Mouse (Mus musculus) hindbrain, embryonic 11.5 days (tissue): ENCODE data around the gene Il20ra. TPM values are rescaled to one million over a fixed set of nuclear protein-coding genes. Genes with fewer than 3 reads are reported as not detected.

Experiments
- ATAC-seq: fragments of 200-750 bp; cut with Nextera tagmentation; 2 replicates; pipeline ENCODE4 v1.8.0; 2017; ENCODE audit warnings: mild to moderate bottlenecking, moderate TSS enrichment, moderate library complexity; ENCODE audit not compliant: low FRiP score
- DNase-seq: peaks from one replicate; pipeline ENCODE4 v3.0.0-alpha.2; 2015; ENCODE audit warnings: low spot score
- H3K27ac ChIP-seq: fragments of 300-500 bp; sonication (generic); 2 replicates; pipeline ENCODE4 v1.5.1; 2014; ENCODE audit warnings: mild to moderate bottlenecking, low read depth, low read length
- H3K27me3 ChIP-seq: fragments of 300-500 bp; sonication (generic); 2 replicates; pipeline ENCODE4 v1.6.1; 2014; ENCODE audit warnings: mild to moderate bottlenecking, low read length, moderate library complexity, mixed read lengths; ENCODE audit not compliant: control insufficient read depth, insufficient read depth
- H3K36me3 ChIP-seq: fragments of 300-500 bp; sonication (generic); 2 replicates; pipeline ENCODE4 v1.6.1; 2014; ENCODE audit warnings: mild to moderate bottlenecking, low read length, moderate library complexity, mixed read lengths; ENCODE audit not compliant: control insufficient read depth, insufficient read depth
- H3K4me1 ChIP-seq: fragments of 300-500 bp; sonication (generic); replicated peaks from 2 replicates; pipeline ENCODE4 v1.6.1; 2014; ENCODE audit warnings: low read length, mixed read lengths; ENCODE audit not compliant: control insufficient read depth, insufficient read depth
- H3K4me2 ChIP-seq: fragments of 300-500 bp; sonication (generic); replicated peaks from 2 replicates; pipeline ENCODE4 v1.6.1; 2014; ENCODE audit warnings: mild to moderate bottlenecking, low read depth, low read length
- H3K4me3 ChIP-seq: fragments of 300-500 bp; sonication (generic); 2 replicates; pipeline ENCODE4 v1.5.1; 2014; ENCODE audit warnings: low read depth, low read length
- H3K9ac ChIP-seq: fragments of 300-500 bp; sonication (generic); 2 replicates; pipeline ENCODE4 v1.6.1; 2014; ENCODE audit warnings: low read depth, low read length
- H3K9me3 ChIP-seq: fragments of 300-500 bp; sonication (generic); 2 replicates; pipeline ENCODE4 v1.6.1; 2016; ENCODE audit warnings: low read length; ENCODE audit not compliant: control insufficient read depth
- WGBS: fragments of 180-500 bp; shearing (Covaris S2); extraction: QIAGEN DNeasy Blood & Tissue Kit; methylation state at CpG from one replicate; pipeline ENCODE4 v1.1.7; 2014; 5-methylcytosine and 5-hydroxymethylcytosine counted together
- polyA plus RNA-seq: library from polyadenylated mRNA; unstranded; fragments of >200 nt; fragmentation: Nextera tagmentation; extraction: Ambion mirVana; gene quantifications from 2 replicates; pipeline ENCODE4 v1.2.1, GENCODE M21; 2014

The Il20ra gene
- polyA plus RNA-seq, 1 experiment from 2014 or later: not detected

DNA sequence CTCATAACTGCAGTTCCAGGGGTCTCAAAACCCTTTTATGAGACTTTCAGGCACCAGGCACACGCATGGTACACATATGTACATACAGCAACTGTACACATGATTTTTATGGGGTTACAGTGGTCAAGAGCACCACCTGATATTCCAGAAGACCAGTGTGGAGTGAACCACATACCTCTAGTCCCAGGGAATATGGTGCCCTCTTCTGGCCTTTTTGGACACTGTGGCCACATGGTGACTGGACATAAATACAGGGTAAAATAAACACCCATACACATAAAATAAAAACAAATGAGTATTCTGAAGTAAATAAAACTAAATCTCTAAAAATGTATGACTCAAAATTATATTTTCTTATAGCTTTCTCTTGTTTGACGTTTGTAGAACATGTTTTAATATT lies 18.7 kb upstream of the Il20ra start:
- Histone ChIP-seq H3K4me1 (no peaks in the 10 kb centered on the region), H3K4me2 (no peak overlapping the region), H3K4me3 (no peak overlapping the region), H3K27ac (no peak overlapping the region), H3K27me3 (no peaks in the 10 kb centered on the region), H3K9ac (no peak overlapping the region), H3K36me3 (no peaks in the 10 kb centered on the region), H3K9me3 (no peaks in the 10 kb centered on the region)
- WGBS: 66% methylated on average over 2 of the region's 2 CpGs
- ATAC-seq (no peak), DNase-seq (peak; percentile 31)

DNA sequence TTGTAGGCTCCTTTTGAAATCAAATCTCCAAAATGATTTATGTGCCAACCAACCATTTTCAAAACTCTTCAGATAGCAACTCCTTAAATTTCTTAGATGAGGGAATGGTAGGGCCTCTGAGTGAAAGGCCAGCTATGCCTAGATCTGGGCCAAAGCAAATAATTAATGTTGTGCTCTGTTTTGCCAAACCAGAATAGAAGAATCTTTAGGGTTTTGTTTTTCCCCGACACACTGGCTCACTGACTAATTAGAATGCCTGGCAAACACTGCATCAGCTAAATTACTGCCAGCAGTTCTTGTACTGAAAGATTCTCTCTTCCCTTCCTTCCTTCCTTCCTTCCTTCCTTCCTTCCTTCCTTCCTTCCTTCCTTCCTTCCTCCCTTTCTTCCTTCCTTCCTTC lies 13.0 kb upstream of the Il20ra start:
- Histone ChIP-seq H3K4me1 (no peaks in the 10 kb centered on the region), H3K9me3 (no peaks in the 10 kb centered on the region), H3K4me3 (no peak overlapping the region), H3K27ac (no peak overlapping the region), H3K4me2 (no peak overlapping the region), H3K36me3 (no peaks in the 10 kb centered on the region), H3K9ac (no peak overlapping the region), H3K27me3 (no peaks in the 10 kb centered on the region)
- 76% methylated on average over 1 of the region's 1 CpGs for WGBS
- ATAC-seq (no peak), DNase-seq (no peak)

DNA sequence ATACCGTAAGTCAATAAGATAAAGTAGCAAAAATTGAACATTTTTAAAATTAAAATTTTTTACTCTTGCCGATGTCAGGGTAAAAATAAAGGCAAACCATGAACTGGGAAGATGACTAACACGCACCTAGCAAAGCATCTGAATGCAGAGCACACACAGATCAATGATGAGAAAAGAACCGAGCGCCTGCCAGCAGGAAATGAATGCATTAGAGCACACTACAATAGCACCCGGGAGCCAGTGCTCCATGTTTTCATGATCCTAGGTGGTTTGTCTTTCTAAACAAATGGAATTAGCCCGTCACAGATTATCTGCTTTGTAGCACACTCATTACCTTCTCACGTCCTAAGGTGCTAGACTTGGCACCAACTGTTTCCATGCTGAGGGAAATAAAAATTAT lies 7.9 kb upstream of the Il20ra start:
- DNase-seq: no peak
- WGBS: 62% methylated on average over 8 of the region's 8 CpGs
- H3K4me3 ChIP-seq: no peak overlapping the region

DNA sequence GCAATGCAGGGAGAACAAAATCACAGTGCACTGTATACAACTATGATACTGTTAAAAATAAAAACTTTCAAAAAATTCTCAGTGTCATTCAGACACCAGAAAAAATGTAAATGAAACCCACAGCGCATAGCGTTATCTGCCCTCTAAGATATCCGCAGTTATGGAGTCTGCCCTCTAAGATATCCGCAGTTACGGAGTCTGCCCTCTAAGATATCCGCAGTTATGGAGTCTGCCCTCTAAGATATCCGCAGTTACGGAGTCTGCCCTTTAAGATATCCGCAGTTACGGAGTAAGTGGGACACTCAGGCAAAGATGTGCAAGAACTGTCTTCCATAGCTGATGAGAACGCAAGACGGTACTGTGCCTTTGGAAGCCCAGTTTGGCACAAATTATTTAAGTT lies 4.6 kb upstream of the Il20ra start:
- DNase-seq (no peak), ATAC-seq (no peak)
- Histone ChIP-seq H3K27me3 (peaks cover 3% of the 10 kb centered on the region; the same call in 1 of the 2 replicates), H3K4me3 (no peak overlapping the region), H3K4me1 (no peaks in the 10 kb centered on the region), H3K4me2 (no peak overlapping the region), H3K27ac (no peak overlapping the region), H3K9me3 (no peaks in the 10 kb centered on the region), H3K36me3 (no peaks in the 10 kb centered on the region), H3K9ac (no peak overlapping the region)
- 71% methylated on average over 12 of the region's 12 CpGs for WGBS

More for the DNA sequence above, 7.9 kb upstream of the Il20ra start:
- ATAC-seq: no peak
- Histone ChIP-seq H3K4me1 (no peaks in the 10 kb centered on the region), H3K9ac (no peak overlapping the region), H3K9me3 (no peaks in the 10 kb centered on the region), H3K27me3 (no peaks in the 10 kb centered on the region), H3K4me2 (no peak overlapping the region), H3K27ac (no peak overlapping the region), H3K36me3 (no peaks in the 10 kb centered on the region)

DNA sequence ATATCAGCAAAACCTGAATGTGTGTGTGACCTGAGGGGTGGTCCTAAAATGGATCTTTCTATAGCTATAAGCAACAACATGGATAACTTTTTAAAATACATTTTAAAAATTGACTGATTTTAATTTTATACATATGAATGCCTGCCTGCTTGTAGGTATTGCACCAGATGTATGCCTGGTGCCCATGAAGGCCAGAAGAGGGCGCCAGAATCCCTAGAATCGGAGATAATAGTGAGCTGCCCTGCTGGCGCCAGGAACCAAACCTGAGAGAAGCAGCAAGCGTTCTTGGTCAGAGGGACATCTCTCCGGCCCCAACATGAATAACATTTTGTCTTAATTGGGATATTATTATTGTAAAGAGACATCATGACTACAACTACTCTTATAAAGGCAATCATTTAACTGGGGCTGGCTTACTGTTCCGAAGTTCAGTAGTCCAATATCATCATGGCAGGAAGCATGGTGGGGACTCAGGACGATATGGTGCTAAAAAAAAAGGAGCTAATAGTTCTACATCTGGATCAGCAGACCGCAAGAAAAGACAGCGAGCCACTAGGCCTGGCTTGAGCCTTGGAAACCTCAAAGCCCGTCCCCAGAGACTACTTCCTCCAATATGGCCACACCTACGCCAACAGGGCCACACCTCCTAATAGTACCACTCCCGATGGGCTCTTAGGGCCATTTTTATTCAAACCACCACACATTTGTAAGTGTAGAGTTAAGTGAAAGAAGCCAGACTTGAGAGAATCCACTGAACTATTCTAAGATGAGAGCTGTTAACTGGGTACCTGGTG lies 3.9 kb upstream of the Il20ra start:
- no peak overlapping the region for H3K4me2 ChIP-seq
- no peak for ATAC-seq
- 56% methylated on average over 12 of the region's 12 CpGs for WGBS
- H3K4me3 ChIP-seq: no peak overlapping the region
- no peak overlapping the region for H3K9ac ChIP-seq
- H3K9me3 ChIP-seq: no peaks in the 10 kb centered on the region
- no peaks in the 10 kb centered on the region for H3K4me1 ChIP-seq
- H3K36me3 ChIP-seq: no peaks in the 10 kb centered on the region
- no peak overlapping the region for H3K27ac ChIP-seq
- peaks cover 4% of the 10 kb centered on the region; the same call in 1 of the 2 replicates for H3K27me3 ChIP-seq
- peak; percentile 68 for DNase-seq

DNA sequence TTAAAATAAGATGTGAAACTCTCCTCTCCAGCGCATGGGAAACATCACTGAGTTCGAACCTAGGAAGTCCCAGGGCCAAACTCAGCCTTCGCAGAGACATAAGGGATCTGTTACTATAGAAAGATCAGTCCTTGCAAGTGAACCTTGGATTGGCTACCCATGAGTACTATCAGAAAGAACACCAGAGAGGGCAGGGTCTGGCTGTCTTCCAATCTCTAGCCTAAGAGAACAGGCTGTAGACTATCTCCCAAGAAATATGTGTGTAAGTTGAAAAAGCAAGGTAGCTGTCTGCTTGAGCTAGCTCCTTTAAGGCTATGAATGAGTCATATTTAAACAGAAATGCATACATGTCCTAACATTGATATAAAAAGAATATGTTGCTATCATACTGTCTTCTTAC lies 1.4 kb upstream of the Il20ra start:
- Histone ChIP-seq H3K4me2 (no peak overlapping the region), H3K27ac (no peak overlapping the region), H3K4me3 (no peak overlapping the region), H3K9ac (no peak overlapping the region), H3K9me3 (no peaks in the 10 kb centered on the region), H3K36me3 (no peaks in the 10 kb centered on the region), H3K4me1 (no peaks in the 10 kb centered on the region), H3K27me3 (peaks cover 4% of the 10 kb centered on the region; the same call in 1 of the 2 replicates)
- WGBS: 80% methylated on average over 3 of the region's 3 CpGs
- DNase-seq (no peak), ATAC-seq (no peak)

DNA sequence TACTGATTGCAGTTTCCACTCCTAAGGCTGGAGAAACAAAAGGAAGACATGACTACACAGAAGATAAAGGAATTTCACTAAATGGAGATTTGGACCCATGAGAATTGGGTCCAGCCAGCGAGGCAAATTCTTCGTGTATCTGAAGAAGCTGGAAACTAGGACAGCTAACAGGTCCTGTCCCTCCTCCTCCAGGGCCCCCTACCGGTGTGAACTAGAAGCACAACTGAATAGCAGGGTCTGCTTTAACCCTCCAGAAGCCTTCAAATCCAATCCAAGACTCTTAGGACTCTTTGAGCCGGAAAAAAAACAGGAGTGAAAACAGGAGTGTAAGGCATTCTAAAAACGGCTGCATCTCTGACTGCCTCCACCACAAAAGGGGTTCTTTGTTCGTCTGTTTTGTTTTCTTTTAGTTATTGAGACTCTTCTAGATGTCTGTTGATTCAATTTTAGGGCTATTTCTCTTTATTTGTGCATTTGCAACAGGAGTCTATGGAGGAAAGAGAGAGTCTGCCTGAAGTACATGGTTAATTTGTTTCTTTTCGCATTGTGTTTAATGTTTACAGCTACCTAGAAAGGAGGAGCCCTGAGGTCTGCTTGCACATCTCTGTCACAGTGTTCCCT lies 709 bp upstream of the Il20ra start:
- peak; percentile 50 for DNase-seq
- 43% methylated on average over 7 of the region's 7 CpGs for WGBS
- Histone ChIP-seq H3K9me3 (no peaks in the 10 kb centered on the region), H3K4me2 (no peak overlapping the region), H3K27me3 (peaks cover 4% of the 10 kb centered on the region; the same call in 1 of the 2 replicates), H3K36me3 (no peaks in the 10 kb centered on the region), H3K4me3 (no peak overlapping the region), H3K4me1 (no peaks in the 10 kb centered on the region), H3K27ac (no peak overlapping the region), H3K9ac (no peak overlapping the region)
- no peak for ATAC-seq

DNA sequence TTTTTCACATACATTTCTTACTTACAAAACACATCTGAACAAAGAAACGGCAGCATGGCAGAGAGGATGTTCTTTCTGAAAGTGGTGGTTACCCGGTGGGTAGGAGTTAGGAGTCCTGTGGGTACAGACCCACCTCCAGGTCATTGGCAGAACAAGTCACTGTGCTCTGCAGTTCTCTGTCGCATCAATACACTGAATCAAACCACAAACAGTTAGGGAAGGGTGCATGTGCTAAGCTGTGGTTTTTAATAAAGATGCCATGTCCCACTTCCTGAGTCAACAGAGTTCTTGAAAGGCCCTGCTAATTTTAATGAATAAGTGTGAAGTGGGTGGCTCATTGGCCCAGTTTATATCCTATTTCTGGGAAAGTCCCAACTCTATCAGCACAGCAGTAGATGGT lies 6.3 kb downstream of the Il20ra start:
- WGBS: 87% methylated on average over 3 of the region's 3 CpGs
- H3K4me2 ChIP-seq: no peak overlapping the region
- ATAC-seq (no peak), DNase-seq (no peak)
- H3K36me3 ChIP-seq: no peaks in the 10 kb centered on the region
- H3K27ac ChIP-seq: no peak overlapping the region
- no peaks in the 10 kb centered on the region for H3K27me3 ChIP-seq
- H3K9me3 ChIP-seq: no peaks in the 10 kb centered on the region
- no peaks in the 10 kb centered on the region for H3K4me1 ChIP-seq
- no peak overlapping the region for H3K9ac ChIP-seq
- no peak overlapping the region for H3K4me3 ChIP-seq

DNA sequence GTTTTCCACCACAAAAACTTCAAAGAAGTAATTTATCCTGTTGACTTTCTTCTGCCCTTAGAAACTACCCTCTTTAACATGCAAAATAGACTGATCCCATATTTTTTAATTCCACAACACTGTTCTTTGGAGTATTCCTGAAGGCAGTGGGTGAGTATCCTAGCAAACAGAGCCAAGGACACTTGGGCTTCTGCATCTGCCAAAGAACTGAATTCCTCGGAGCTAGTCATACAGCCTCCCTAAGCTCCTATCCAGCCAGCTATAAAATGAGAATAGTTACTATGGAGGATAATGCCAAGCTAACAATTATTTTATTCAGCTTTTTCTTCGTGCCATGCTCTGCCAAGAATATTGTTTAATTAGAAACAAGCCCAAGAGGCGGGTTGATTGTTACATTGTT lies 9.9 kb downstream of the Il20ra start:
- H3K9me3 ChIP-seq: no peaks in the 10 kb centered on the region
- H3K4me3 ChIP-seq: no peak overlapping the region
- DNase-seq: no peak
- ATAC-seq: no peak
- 74% methylated on average over 3 of the region's 3 CpGs for WGBS
- no peaks in the 10 kb centered on the region for H3K27me3 ChIP-seq
- no peaks in the 10 kb centered on the region for H3K36me3 ChIP-seq
- no peak overlapping the region for H3K9ac ChIP-seq
- no peak overlapping the region for H3K27ac ChIP-seq
- H3K4me1 ChIP-seq: no peaks in the 10 kb centered on the region
- H3K4me2 ChIP-seq: no peak overlapping the region
